Mouse (Mus musculus) kidney, embryonic 15.5 days (tissue): ENCODE data around the gene Lrrc8c. TPM values are rescaled to one million over a fixed set of nuclear protein-coding genes. Genes with fewer than 3 reads are reported as not detected.

ENCODE experiments used
- ATAC-seq: fragments of 200-750 bp; cut with Nextera tagmentation; replicated peaks from 2 replicates; pipeline ENCODE4 v1.8.0; 2017; ENCODE audit warnings: moderate TSS enrichment; ENCODE audit not compliant: low FRiP score
- H3K27ac ChIP-seq: fragments of 300-500 bp; sonication (generic); 2 replicates; pipeline ENCODE4 v1.5.1; 2015; ENCODE audit warnings: mild to moderate bottlenecking, inconsistent platforms
- H3K27me3 ChIP-seq: fragments of 300-500 bp; sonication (generic); 2 replicates; pipeline ENCODE4 v1.6.1; 2015; ENCODE audit warnings: inconsistent platforms
- H3K36me3 ChIP-seq: fragments of 300-500 bp; sonication (generic); 2 replicates; pipeline ENCODE4 v1.6.1; 2015; ENCODE audit warnings: inconsistent platforms
- H3K4me1 ChIP-seq: fragments of 300-500 bp; sonication (generic); 2 replicates; pipeline ENCODE4 v1.6.1; 2015; ENCODE audit warnings: inconsistent platforms
- H3K4me2 ChIP-seq: fragments of 300-500 bp; sonication (generic); 2 replicates; pipeline ENCODE4 v1.6.1; 2015; ENCODE audit warnings: moderate library complexity, mild to moderate bottlenecking, inconsistent platforms
- H3K4me3 ChIP-seq: fragments of 300-500 bp; sonication (generic); replicated peaks from 2 replicates; pipeline ENCODE4 v1.5.1; 2015; ENCODE audit warnings: mild to moderate bottlenecking, inconsistent platforms
- H3K9ac ChIP-seq: fragments of 300-500 bp; sonication (generic); 2 replicates; pipeline ENCODE4 v1.6.1; 2015; ENCODE audit warnings: mild to moderate bottlenecking, inconsistent platforms
- H3K9me3 ChIP-seq: fragments of 300-500 bp; sonication (generic); replicated peaks from 2 replicates; pipeline ENCODE4 v1.6.1; 2016; ENCODE audit warnings: inconsistent platforms
- WGBS: fragments of 180-500 bp; shearing (Covaris S2); methylation state at CpG from one replicate; pipeline ENCODE4 v1.1.7; 2015; ENCODE audit warnings: mixed read lengths; 5-methylcytosine and 5-hydroxymethylcytosine counted together
- polyA plus RNA-seq: library from polyadenylated mRNA; unstranded; fragments of >200 nt; fragmentation: Nextera tagmentation; extraction: Ambion mirVana; gene quantifications from 2 replicates; pipeline ENCODE4 v1.2.1, GENCODE M21; 2015

The Lrrc8c gene
- polyA plus RNA-seq, 1 experiment from 2014 or later, result 18.4 TPM

DNA sequence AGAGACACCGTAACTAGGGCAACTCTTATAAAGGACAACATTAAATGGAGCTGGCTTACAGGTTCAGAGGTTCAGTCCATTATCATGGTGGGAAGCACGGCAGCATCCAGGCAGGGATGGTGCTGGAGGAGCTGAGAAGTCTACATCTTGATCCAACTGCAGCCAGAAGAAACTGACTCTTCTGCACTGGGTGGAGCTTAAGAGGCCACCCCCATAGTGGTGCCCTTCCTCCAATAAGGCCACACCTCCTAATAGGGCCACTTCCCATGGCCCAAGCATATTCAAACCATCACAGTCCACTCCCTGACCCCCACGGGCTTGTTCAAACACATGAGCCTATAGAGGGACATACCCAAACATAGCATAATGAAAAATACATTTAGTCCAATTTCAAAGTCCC lies 16.0 kb downstream of the Lrrc8c start:
- Histone ChIP-seq H3K4me3 (no peak overlapping the region), H3K36me3 (no peaks in the 10 kb centered on the region), H3K9ac (no peak overlapping the region), H3K4me1 (peaks cover 21% of the 10 kb centered on the region), H3K4me2 (no peak overlapping the region), H3K27ac (no peak overlapping the region), H3K27me3 (no peaks in the 10 kb centered on the region), H3K9me3 (no peaks in the 10 kb centered on the region)
- no peak for ATAC-seq
- WGBS, result 93% methylated on average over 3 of the region's 3 CpGs

DNA sequence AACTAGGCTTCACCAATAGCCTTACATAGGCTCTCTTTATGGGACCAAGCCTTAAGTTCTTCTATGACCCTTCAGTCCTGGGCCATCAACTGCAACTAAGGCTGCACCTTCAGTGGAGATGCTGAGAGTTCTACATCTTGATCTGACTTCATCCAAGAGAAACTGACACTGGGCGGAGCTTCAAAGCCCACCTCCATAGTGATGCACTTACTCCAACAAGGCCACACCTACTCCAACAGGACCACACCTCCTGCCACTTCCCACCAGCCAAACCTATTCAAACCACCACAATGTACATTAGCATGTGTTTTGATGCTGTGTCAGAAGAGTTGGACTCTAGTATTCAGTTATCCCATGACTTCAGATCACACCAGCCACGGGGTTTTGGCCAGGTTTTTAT lies 17.0 kb downstream of the Lrrc8c start:
- Histone ChIP-seq H3K4me2 (no peak overlapping the region), H3K27me3 (no peaks in the 10 kb centered on the region), H3K9me3 (no peaks in the 10 kb centered on the region), H3K4me1 (peaks cover 18% of the 10 kb centered on the region), H3K36me3 (0 out of 2 replicates have a peak, but pooled peaks cover 4% of the 10 kb centered on the region), H3K9ac (no peak overlapping the region), H3K27ac (peak overlapping the region; percentile 73; the same call in 1 of the 2 replicates), H3K4me3 (no peak overlapping the region)
- 87% methylated on average over 2 of the region's 2 CpGs for WGBS
- ATAC-seq, result no peak

DNA sequence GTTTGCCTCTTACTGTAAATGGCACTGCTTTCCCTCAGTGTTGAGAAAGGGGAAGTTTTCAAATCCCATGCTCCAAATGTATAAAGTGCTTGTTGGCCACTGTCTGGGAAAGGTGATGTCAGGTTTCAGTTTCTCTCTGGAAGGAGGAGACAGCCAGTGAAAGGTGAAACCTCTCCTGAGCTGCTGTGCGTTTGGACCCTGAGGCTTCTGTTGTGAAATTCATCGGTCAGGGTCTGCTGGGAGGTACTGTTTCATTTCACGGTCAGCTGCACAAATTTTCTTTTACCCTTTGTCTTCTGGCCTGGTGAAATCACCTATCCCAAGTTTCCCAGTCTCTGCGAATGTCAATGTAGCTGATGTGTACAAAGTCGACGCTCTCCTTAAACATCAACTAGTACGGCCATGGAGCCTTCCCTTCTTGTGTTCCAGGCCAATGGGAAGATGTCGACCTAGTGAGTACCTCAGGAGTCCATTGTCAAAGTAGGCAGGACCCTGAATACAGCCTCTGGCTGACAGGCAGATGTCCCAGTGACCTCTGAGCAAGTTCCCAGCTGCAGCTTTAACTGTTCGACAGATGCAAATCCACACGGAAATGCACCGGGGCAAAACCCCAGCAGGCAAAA lies 18.0 kb downstream of the Lrrc8c start:
- no peak overlapping the region for H3K9ac ChIP-seq
- peak overlapping the region; percentile 73 for H3K27ac ChIP-seq
- H3K9me3 ChIP-seq, result no peaks in the 10 kb centered on the region
- H3K4me2 ChIP-seq, result peak overlapping the region; percentile 12; the same call in 1 of the 2 replicates
- H3K4me3 ChIP-seq, result no peak overlapping the region
- peaks cover 18% of the 10 kb centered on the region for H3K4me1 ChIP-seq
- peak; percentile 88 for ATAC-seq
- no peaks in the 10 kb centered on the region for H3K27me3 ChIP-seq
- 38% methylated on average over 11 of the region's 11 CpGs for WGBS
- peaks cover 4% of the 10 kb centered on the region; the same call in 1 of the 2 replicates for H3K36me3 ChIP-seq

DNA sequence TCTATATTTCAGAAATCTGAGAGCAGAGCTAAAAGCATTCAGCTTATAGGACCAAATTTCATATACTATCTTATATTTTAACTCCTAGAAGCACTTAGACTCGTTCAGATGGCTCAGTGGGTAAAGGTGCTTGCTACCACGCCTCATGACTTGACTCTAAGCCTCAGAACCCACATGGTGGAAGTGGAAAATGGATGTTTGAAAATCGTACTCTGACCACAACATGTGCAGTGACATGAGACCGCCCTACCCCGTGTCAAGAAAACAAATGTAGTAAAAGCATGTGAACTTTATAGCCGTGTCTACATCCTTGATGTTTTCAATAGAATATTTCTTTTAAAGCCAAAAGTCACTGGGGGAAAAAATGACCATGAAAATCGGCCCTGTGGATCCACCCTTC lies 21.9 kb downstream of the Lrrc8c start:
- Histone ChIP-seq H3K9ac (no peak overlapping the region), H3K27ac (no peak overlapping the region)
- 84% methylated on average over 7 of the region's 7 CpGs for WGBS

DNA sequence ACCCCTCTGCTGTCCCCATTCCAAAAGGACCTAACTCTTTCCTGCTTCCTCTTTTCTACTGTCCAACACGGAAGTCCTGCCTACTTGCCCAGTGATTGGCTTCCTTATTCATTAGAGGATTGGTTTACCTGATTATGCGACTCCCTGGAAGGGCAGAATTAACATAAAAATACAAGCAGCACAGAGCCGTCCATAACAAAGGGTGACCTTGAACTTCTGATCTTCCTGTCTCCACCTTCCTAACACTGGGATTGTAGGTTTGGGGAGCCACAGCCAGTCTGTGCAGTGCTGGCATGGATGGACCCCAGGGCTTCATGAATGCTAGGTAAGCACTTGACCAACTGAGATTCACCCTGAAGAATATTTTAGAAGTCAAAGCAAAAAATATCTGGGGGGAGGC lies 25.9 kb downstream of the Lrrc8c start:
- Histone ChIP-seq H3K36me3 (peaks cover 4% of the 10 kb centered on the region; the same call in 1 of the 2 replicates), H3K4me2 (no peak overlapping the region), H3K4me3 (no peak overlapping the region), H3K9ac (no peak overlapping the region), H3K27ac (no peak overlapping the region), H3K4me1 (no peaks in the 10 kb centered on the region), H3K9me3 (no peaks in the 10 kb centered on the region), H3K27me3 (no peaks in the 10 kb centered on the region)
- WGBS, result 64% methylated on average over 3 of the region's 3 CpGs
- no peak for ATAC-seq

More for the DNA sequence above, 21.9 kb downstream of the Lrrc8c start:
- H3K4me3 ChIP-seq, result no peak overlapping the region
- no peak for ATAC-seq
- no peaks in the 10 kb centered on the region for H3K27me3 ChIP-seq
- peaks cover 18% of the 10 kb centered on the region for H3K4me1 ChIP-seq
- peaks cover 4% of the 10 kb centered on the region; the same call in 1 of the 2 replicates for H3K36me3 ChIP-seq
- H3K4me2 ChIP-seq, result no peak overlapping the region
- no peaks in the 10 kb centered on the region for H3K9me3 ChIP-seq

DNA sequence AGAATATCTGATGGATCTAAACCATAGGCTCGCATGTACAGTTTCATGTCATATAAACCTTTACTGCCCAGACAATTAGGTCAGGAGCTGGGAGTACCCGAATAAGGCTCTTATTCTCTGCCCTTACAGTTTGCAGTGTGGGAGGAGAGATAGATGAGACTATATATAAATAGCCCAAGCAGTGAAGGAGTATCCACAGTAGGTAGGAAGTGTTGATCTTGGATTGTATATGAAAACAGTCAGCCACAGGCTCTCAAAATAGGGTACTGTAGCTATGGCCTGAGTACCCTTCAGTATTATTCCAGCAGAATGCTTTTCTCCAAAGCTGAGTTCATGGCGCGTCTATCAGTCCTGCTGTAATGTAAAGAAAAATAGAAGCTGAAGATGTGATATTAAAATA lies 27.9 kb downstream of the Lrrc8c start:
- 0 out of 2 replicates have a peak, but pooled peaks have one; percentile 29 for ATAC-seq
- H3K9ac ChIP-seq, result no peak overlapping the region
- H3K4me3 ChIP-seq, result no peak overlapping the region
- H3K9me3 ChIP-seq, result no peaks in the 10 kb centered on the region
- H3K27ac ChIP-seq, result no peak overlapping the region
- no peaks in the 10 kb centered on the region for H3K27me3 ChIP-seq
- no peak overlapping the region for H3K4me2 ChIP-seq
- H3K36me3 ChIP-seq, result no peaks in the 10 kb centered on the region
- WGBS, result 69% methylated on average over 4 of the region's 4 CpGs
- H3K4me1 ChIP-seq, result no peaks in the 10 kb centered on the region

DNA sequence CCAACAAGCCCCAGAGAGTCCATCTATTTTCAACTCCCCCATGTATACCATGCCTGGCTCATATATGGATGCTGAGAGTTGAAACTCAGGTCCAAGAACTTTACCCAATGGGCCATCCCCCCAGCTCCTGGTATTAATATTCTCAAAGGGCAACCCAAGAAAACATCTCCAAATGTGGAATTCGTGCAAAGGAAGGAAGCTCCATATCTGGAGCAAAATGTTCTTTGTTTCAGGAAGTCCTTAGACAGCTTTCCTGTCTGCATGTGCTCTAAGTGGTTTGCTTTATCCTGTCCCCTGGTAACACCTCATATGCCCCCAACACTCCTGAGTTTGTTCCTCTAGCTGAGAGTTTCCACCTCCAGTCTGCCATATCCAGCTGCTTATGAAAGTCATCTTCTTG lies 32.6 kb downstream of the Lrrc8c start:
- no peaks in the 10 kb centered on the region for H3K4me1 ChIP-seq
- no peak for ATAC-seq

DNA sequence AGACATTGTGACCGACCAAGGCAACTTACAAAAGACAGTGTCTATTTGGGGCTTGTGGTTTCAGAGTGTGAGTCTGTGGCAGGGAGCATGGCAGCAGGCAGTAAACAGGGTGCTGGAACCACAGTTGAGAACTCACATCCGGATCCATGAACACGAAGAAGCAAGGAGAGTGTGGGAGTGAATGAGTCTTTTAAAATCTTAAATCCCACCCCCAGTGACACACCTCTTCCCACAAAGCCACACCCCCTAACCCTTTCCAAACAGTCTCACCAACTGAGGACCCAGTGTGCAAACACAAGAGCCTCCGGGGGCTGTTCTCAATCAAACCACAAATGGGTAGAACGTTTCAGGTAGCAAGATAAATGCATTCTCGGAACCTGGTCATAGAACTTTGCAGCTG lies 37.1 kb downstream of the Lrrc8c start:
- H3K4me1 ChIP-seq, result no peaks in the 10 kb centered on the region
- WGBS, result 83% methylated on average over 6 of the region's 6 CpGs
- H3K36me3 ChIP-seq, result 0 out of 2 replicates have a peak, but pooled peaks cover 2% of the 10 kb centered on the region
- no peak for ATAC-seq
- H3K27ac ChIP-seq, result no peak overlapping the region
- no peak overlapping the region for H3K9ac ChIP-seq
- no peaks in the 10 kb centered on the region for H3K9me3 ChIP-seq
- H3K27me3 ChIP-seq, result no peaks in the 10 kb centered on the region
- H3K4me3 ChIP-seq, result no peak overlapping the region
- no peak overlapping the region for H3K4me2 ChIP-seq

More for the DNA sequence above, 32.6 kb downstream of the Lrrc8c start:
- H3K27me3 ChIP-seq, result no peaks in the 10 kb centered on the region
- H3K4me2 ChIP-seq, result no peak overlapping the region
- H3K36me3 ChIP-seq, result no peaks in the 10 kb centered on the region
- H3K27ac ChIP-seq, result no peak overlapping the region
- H3K9ac ChIP-seq, result no peak overlapping the region
- H3K4me3 ChIP-seq, result no peak overlapping the region
- 74% methylated on average over 1 of the region's 1 CpGs for WGBS
- H3K9me3 ChIP-seq, result no peaks in the 10 kb centered on the region

DNA sequence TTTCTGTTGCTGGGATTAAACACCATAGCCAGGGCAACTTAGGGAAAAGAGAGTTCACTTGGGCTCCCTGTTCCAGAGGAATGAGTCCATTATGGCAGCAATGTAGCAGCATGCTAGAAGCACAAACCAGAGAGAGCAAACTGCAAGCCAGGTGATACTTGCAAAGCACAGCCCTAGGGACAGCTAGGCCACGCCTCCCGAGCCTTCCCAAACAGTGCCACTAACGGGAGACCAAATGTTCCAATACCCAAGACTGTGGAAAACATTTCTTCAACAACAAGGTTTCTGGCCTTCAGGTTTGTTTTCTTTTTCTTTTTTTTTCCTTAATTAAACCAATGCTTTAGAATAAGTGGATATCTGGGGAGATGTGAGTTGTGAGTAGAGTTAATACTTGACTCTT lies 38.2 kb downstream of the Lrrc8c start:
- no peaks in the 10 kb centered on the region for H3K9me3 ChIP-seq
- no peak overlapping the region for H3K9ac ChIP-seq
- H3K4me2 ChIP-seq, result no peak overlapping the region
- H3K27me3 ChIP-seq, result no peaks in the 10 kb centered on the region
- H3K4me3 ChIP-seq, result no peak overlapping the region
- no peaks in the 10 kb centered on the region for H3K4me1 ChIP-seq
- H3K27ac ChIP-seq, result no peak overlapping the region
- 92% methylated on average over 3 of the region's 3 CpGs for WGBS
- H3K36me3 ChIP-seq, result 0 out of 2 replicates have a peak, but pooled peaks cover 2% of the 10 kb centered on the region
- ATAC-seq, result no peak

DNA sequence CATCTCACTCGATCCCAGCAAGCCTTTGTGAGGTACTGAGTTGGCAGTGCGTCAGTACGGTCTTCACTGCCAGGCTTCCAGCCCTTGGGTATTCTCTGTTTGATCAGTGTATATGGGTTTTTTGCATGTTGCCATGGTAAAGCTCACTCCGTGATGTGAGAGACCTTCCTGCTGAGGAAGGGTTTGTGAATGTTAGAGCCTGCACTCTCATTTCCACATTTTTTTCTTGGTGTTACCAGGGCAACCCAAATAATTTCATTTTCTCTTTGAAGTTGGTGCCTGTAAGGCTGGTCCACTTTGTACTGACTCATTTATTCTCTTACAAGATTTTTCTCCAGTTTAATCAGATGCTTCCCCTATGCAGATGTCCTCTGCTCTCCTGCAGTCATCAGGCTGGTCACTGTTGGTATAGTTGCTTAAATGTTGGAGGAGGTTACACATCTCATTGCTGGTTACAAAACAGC lies 38.6 kb downstream of the Lrrc8c start:
- H3K27ac ChIP-seq, result no peak overlapping the region
- no peaks in the 10 kb centered on the region for H3K9me3 ChIP-seq
- H3K4me2 ChIP-seq, result no peak overlapping the region
- no peaks in the 10 kb centered on the region for H3K4me1 ChIP-seq
- H3K9ac ChIP-seq, result no peak overlapping the region
- ATAC-seq, result no peak
- 0 out of 2 replicates have a peak, but pooled peaks cover 2% of the 10 kb centered on the region for H3K36me3 ChIP-seq
- 91% methylated on average over 4 of the region's 4 CpGs for WGBS
- H3K4me3 ChIP-seq, result no peak overlapping the region
- no peaks in the 10 kb centered on the region for H3K27me3 ChIP-seq

DNA sequence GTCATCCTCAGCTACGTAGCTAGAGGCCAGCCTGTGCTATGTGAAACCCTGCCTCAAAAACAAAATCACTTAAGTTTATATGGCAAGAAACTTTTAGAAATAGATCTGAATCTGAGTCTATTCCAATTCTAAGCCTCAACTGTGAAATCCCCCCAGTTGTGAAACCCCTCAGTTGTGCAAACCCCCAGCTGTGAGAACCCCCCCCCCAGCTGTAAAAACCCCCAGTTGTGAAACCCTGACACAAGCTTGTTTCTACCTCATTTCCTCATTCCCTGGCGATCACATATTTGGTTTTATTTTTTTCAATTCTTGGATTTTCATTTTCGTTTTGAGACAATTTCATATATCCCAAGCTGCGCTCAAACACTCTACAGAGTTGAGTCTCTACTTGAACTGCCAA lies 39.3 kb downstream of the Lrrc8c start:
- 92% methylated on average over 4 of the region's 4 CpGs for WGBS
- no peak for ATAC-seq
- Histone ChIP-seq H3K9ac (no peak overlapping the region), H3K27ac (no peak overlapping the region), H3K4me1 (no peaks in the 10 kb centered on the region), H3K36me3 (0 out of 2 replicates have a peak, but pooled peaks cover 2% of the 10 kb centered on the region), H3K27me3 (no peaks in the 10 kb centered on the region), H3K9me3 (no peaks in the 10 kb centered on the region), H3K4me3 (no peak overlapping the region), H3K4me2 (no peak overlapping the region)

DNA sequence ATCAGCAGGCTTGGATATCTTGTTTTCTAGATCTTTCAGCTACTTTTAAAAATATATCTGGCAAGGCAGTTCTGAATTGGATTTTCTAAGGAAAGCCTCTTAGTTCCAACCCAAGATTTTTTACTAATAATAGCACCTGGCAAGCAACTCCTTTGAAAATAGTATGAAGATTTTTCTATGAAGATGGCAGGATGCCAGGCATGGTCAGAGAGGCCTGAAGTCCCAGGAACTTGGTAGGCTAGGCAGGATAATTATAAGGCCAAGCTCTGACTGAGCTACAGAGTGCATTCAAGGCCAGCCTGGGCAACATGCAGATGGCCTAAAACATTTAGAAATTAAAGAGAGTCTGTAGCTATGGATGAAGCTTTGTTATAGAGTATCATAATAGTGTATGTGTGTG lies 42.7 kb downstream of the Lrrc8c start:
- no peak overlapping the region for H3K9ac ChIP-seq
- H3K27ac ChIP-seq, result no peak overlapping the region
- H3K4me1 ChIP-seq, result no peaks in the 10 kb centered on the region
- H3K4me2 ChIP-seq, result no peak overlapping the region
- ATAC-seq, result no peak
- no peaks in the 10 kb centered on the region for H3K9me3 ChIP-seq
- no peaks in the 10 kb centered on the region for H3K27me3 ChIP-seq
- H3K4me3 ChIP-seq, result no peak overlapping the region
- H3K36me3 ChIP-seq, result 0 out of 2 replicates have a peak, but pooled peaks cover 2% of the 10 kb centered on the region

DNA sequence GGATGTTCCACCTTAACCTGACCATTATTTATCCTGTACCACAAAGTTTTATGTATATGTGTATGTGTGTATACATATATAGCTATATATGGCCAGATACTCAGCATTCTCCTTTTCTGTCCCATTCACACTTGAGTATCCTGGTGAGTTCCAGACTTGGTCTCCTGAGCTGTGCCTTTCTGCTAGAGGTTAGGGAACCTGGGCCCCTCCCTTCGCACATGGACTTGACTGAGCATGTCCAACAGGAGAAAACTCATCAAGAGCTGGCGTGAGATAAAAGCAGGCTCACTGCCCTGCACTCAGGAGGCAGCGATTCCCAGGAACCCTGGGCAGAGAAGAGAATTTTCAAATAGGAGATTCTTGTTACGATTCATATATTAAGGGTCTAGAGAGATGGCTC lies 45.6 kb downstream of the Lrrc8c start:
- Histone ChIP-seq H3K4me3 (no peak overlapping the region), H3K4me2 (no peak overlapping the region), H3K4me1 (no peaks in the 10 kb centered on the region; the same call in 1 of the 2 replicates), H3K27me3 (no peaks in the 10 kb centered on the region), H3K9ac (no peak overlapping the region), H3K9me3 (no peaks in the 10 kb centered on the region), H3K36me3 (no peaks in the 10 kb centered on the region), H3K27ac (no peak overlapping the region)
- 89% methylated on average over 4 of the region's 4 CpGs for WGBS
- ATAC-seq, result no peak
